Mouse (Mus musculus) forebrain, embryonic 16.5 days (tissue): ENCODE measurements around the gene Uts2. TPM values are rescaled to one million over a fixed set of nuclear protein-coding genes. Genes with fewer than 3 reads are reported as not detected.
A peak's percentile ranks its signal among the peaks of the same experiment; 100 is the strongest.

Source experiments
- ATAC-seq: fragments of 200-750 bp; cut with Nextera tagmentation; 2 replicates; pipeline ENCODE4 v1.8.0; 2017; ENCODE audit warnings: mild to moderate bottlenecking, moderate library complexity
- H3K27ac ChIP-seq: fragments of 300-500 bp; sonication (generic); 2 replicates; pipeline ENCODE4 v1.5.1; 2014; ENCODE audit warnings: low read length, control low read depth
- H3K27me3 ChIP-seq: fragments of 300-500 bp; sonication (generic); replicated peaks from 2 replicates; pipeline ENCODE4 v1.6.1; 2014; ENCODE audit warnings: low read length; ENCODE audit not compliant: control insufficient read depth, insufficient read depth
- H3K36me3 ChIP-seq: fragments of 300-500 bp; sonication (generic); 2 replicates; pipeline ENCODE4 v1.6.1; 2014; ENCODE audit not compliant: control insufficient read depth, insufficient read depth
- H3K4me1 ChIP-seq: fragments of 300-500 bp; sonication (generic); replicated peaks from 2 replicates; pipeline ENCODE4 v1.6.1; 2014; ENCODE audit warnings: low read length; ENCODE audit not compliant: control insufficient read depth, insufficient read depth
- H3K4me2 ChIP-seq: fragments of 300-500 bp; sonication (generic); 2 replicates; pipeline ENCODE4 v1.6.1; 2014; ENCODE audit warnings: mild to moderate bottlenecking, low read length, control low read depth
- H3K4me3 ChIP-seq: fragments of 300-500 bp; sonication (generic); replicated peaks from 2 replicates; pipeline ENCODE4 v1.5.1; 2014; ENCODE audit warnings: mild to moderate bottlenecking, low read length, control low read depth
- H3K9ac ChIP-seq: fragments of 300-500 bp; sonication (generic); replicated peaks from 2 replicates; pipeline ENCODE4 v1.6.1; 2014; ENCODE audit warnings: low read depth, low read length, control low read depth
- H3K9me3 ChIP-seq: fragments of 300-500 bp; sonication (generic); 2 replicates; pipeline ENCODE4 v1.6.1; 2016; ENCODE audit warnings: low read length; ENCODE audit not compliant: control insufficient read depth
- WGBS: fragments of 180-500 bp; shearing (Covaris S2); extraction: QIAGEN DNeasy Blood & Tissue Kit; methylation state at CpG from one replicate; pipeline ENCODE4 v1.1.7; 2014; 5-methylcytosine and 5-hydroxymethylcytosine counted together
- polyA plus RNA-seq: library from polyadenylated mRNA; unstranded; fragments of >200 nt; fragmentation: Nextera tagmentation; extraction: Ambion mirVana; gene quantifications from 2 replicates; pipeline ENCODE4 v1.2.1, GENCODE M21; 2015

The Uts2 gene
- not detected in 2 replicates for polyA plus RNA-seq

GRCm38 (mm10) chr4:150996797-150997196 is at the start of gene Uts2:
Uts2 (plus strand) TSS chr4:150997097.
- Histone ChIP-seq H3K36me3 (no peaks in the 10 kb centered on the region), H3K9ac (no peak within 1 kb of the TSS), H3K9me3 (no peaks in the 10 kb centered on the region), H3K4me2 (no peak within 1 kb of the TSS), H3K27me3 (no peaks in the 10 kb centered on the region), H3K4me3 (no peak within 1 kb of the TSS), H3K27ac (no peak within 1 kb of the TSS), H3K4me1 (no peaks in the 10 kb centered on the region)
- ATAC-seq = no peak
- WGBS = 92% methylated on average over 7 of the region's 7 CpGs

- H3K9ac ChIP-seq = no peak overlapping the region
- H3K36me3 ChIP-seq = no peaks in the 10 kb centered on the region
- H3K4me2 ChIP-seq = no peak overlapping the region
- 84% methylated on average over 10 of the region's 10 CpGs for WGBS
- ATAC-seq = no peak
- H3K9me3 ChIP-seq = no peaks in the 10 kb centered on the region
- H3K27ac ChIP-seq = no peak overlapping the region
- no peak overlapping the region for H3K4me3 ChIP-seq
- no peaks in the 10 kb centered on the region for H3K27me3 ChIP-seq
- H3K4me1 ChIP-seq = no peaks in the 10 kb centered on the region
Observed at GRCm38 (mm10) chr4:150950972-150951371, 45.9 kb upstream of the Uts2 start.

- no peaks in the 10 kb centered on the region for H3K9me3 ChIP-seq
- H3K27ac ChIP-seq = no peak overlapping the region
- WGBS = 34% methylated on average over 13 of the region's 13 CpGs
- H3K4me1 ChIP-seq = peaks cover 5% of the 10 kb centered on the region; the same call in 1 of the 2 replicates
- peak; percentile 57; the same call in 1 of the 2 replicates for ATAC-seq
- no peaks in the 10 kb centered on the region for H3K36me3 ChIP-seq
- no peak overlapping the region for H3K4me2 ChIP-seq
- H3K9ac ChIP-seq = no peak overlapping the region
- no peak overlapping the region for H3K4me3 ChIP-seq
- H3K27me3 ChIP-seq = no peaks in the 10 kb centered on the region
Observed at GRCm38 (mm10) chr4:150956369-150957105, 40.4 kb upstream of the Uts2 start.

GRCm38 (mm10) chr4:150957106-150957458 is 39.8 kb upstream of the Uts2 start:
- H3K4me1 ChIP-seq = peaks cover 5% of the 10 kb centered on the region; the same call in 1 of the 2 replicates
- no peak overlapping the region for H3K9ac ChIP-seq
- no peak overlapping the region for H3K4me2 ChIP-seq
- no peak overlapping the region for H3K4me3 ChIP-seq
- H3K9me3 ChIP-seq = no peaks in the 10 kb centered on the region
- no peaks in the 10 kb centered on the region for H3K36me3 ChIP-seq
- no peak overlapping the region for H3K27ac ChIP-seq
- ATAC-seq = no peak
- H3K27me3 ChIP-seq = no peaks in the 10 kb centered on the region
- 27% methylated on average over 1 of the region's 1 CpGs for WGBS

- no peak overlapping the region for H3K4me2 ChIP-seq
- no peaks in the 10 kb centered on the region for H3K27me3 ChIP-seq
- no peaks in the 10 kb centered on the region for H3K36me3 ChIP-seq
- no peak overlapping the region for H3K27ac ChIP-seq
- H3K4me3 ChIP-seq = no peak overlapping the region
- peaks cover 5% of the 10 kb centered on the region; the same call in 1 of the 2 replicates for H3K4me1 ChIP-seq
- H3K9me3 ChIP-seq = no peaks in the 10 kb centered on the region
- ATAC-seq = no peak
- H3K9ac ChIP-seq = no peak overlapping the region
- 80% methylated on average over 7 of the region's 7 CpGs for WGBS
Observed at GRCm38 (mm10) chr4:150958536-150958935, 38.4 kb upstream of the Uts2 start.

GRCm38 (mm10) chr4:150962231-150962630 is 34.7 kb upstream of the Uts2 start:
- Histone ChIP-seq H3K27me3 (no peaks in the 10 kb centered on the region), H3K4me3 (no peak overlapping the region), H3K4me2 (no peak overlapping the region), H3K9me3 (no peaks in the 10 kb centered on the region), H3K9ac (no peak overlapping the region), H3K36me3 (no peaks in the 10 kb centered on the region), H3K27ac (no peak overlapping the region), H3K4me1 (peaks cover 4% of the 10 kb centered on the region; the same call in 1 of the 2 replicates)
- ATAC-seq = no peak
- 53% methylated on average over 6 of the region's 6 CpGs for WGBS

- Histone ChIP-seq H3K9ac (no peak overlapping the region), H3K27ac (no peak overlapping the region), H3K4me1 (peaks cover 4% of the 10 kb centered on the region; the same call in 1 of the 2 replicates), H3K4me3 (no peak overlapping the region), H3K36me3 (no peaks in the 10 kb centered on the region), H3K4me2 (no peak overlapping the region), H3K9me3 (no peaks in the 10 kb centered on the region), H3K27me3 (no peaks in the 10 kb centered on the region)
- no peak for ATAC-seq
- 60% methylated on average over 2 of the region's 2 CpGs for WGBS
Observed at GRCm38 (mm10) chr4:150963711-150964110, 33.2 kb upstream of the Uts2 start.

- Histone ChIP-seq H3K4me1 (peaks cover 4% of the 10 kb centered on the region; the same call in 1 of the 2 replicates), H3K4me3 (no peak overlapping the region), H3K4me2 (0 out of 2 replicates have a peak overlapping the region, but pooled peaks have one; percentile 24), H3K36me3 (no peaks in the 10 kb centered on the region), H3K9me3 (no peaks in the 10 kb centered on the region), H3K9ac (no peak overlapping the region), H3K27ac (no peak overlapping the region), H3K27me3 (no peaks in the 10 kb centered on the region)
- WGBS = 13% methylated on average over 25 of the region's 25 CpGs
- ATAC-seq = no peak
Observed at GRCm38 (mm10) chr4:150964635-150965554, 32.0 kb upstream of the Uts2 start.

- no peak for ATAC-seq
- Histone ChIP-seq H3K9ac (no peak overlapping the region), H3K4me3 (no peak overlapping the region), H3K4me1 (peaks cover 4% of the 10 kb centered on the region; the same call in 1 of the 2 replicates), H3K36me3 (no peaks in the 10 kb centered on the region), H3K4me2 (no peak overlapping the region), H3K27ac (no peak overlapping the region), H3K27me3 (no peaks in the 10 kb centered on the region), H3K9me3 (no peaks in the 10 kb centered on the region)
- WGBS = 75% methylated on average over 11 of the region's 11 CpGs
Observed at GRCm38 (mm10) chr4:150965555-150965951, 31.3 kb upstream of the Uts2 start.
